Mouse (Mus musculus) liver, embryonic 13.5 days (tissue): ENCODE measurements around the gene Gpr182. TPM values are rescaled to one million over a fixed set of nuclear protein-coding genes. Genes with fewer than 3 reads are reported as not detected.

Experiments
- polyA plus RNA-seq: library from polyadenylated mRNA; unstranded; fragments of >200 nt; fragmentation: Nextera tagmentation; extraction: Ambion mirVana; gene quantifications from 2 replicates; pipeline ENCODE4 v1.2.1, GENCODE M21; 2015

Gpr182 gene
- polyA plus RNA-seq, 1 experiment from 2014 or later: 9.0 TPM

Other genes with a start within 250 kb of the Gpr182 start
- 1.9 and 2.8 TPM in 2 replicates for gene Ndufa4l2, start 236.8 kb downstream of the Gpr182 start, polyA plus RNA-seq
- 133 and 142 TPM in 2 replicates for gene Shmt2, start 229.3 kb downstream of the Gpr182 start, polyA plus RNA-seq
- gene Nxph4, start 217.2 kb downstream of the Gpr182 start, polyA plus RNA-seq: 0.13 TPM in 2 replicates
- 15.1 and 16.9 TPM in 2 replicates for gene Lrp1, start 130.6 kb downstream of the Gpr182 start, polyA plus RNA-seq
- gene Stat6, start 108.7 kb downstream of the Gpr182 start, polyA plus RNA-seq: 12.3 and 15.5 TPM in 2 replicates
- gene Nemp1, start 84.8 kb downstream of the Gpr182 start, polyA plus RNA-seq: 5.0 and 6.3 TPM in 2 replicates
- 1.5 and 2.1 TPM in 2 replicates for gene Nab2, start 83.2 kb downstream of the Gpr182 start, polyA plus RNA-seq
- 0.17 TPM in 2 replicates for gene Myo1a, start 46.6 kb downstream of the Gpr182 start, polyA plus RNA-seq
- gene Tac2, start 27.3 kb downstream of the Gpr182 start, polyA plus RNA-seq: 11.4 and 14.2 TPM in 2 replicates
- gene Zbtb39, start 12.2 kb downstream of the Gpr182 start, polyA plus RNA-seq: 0.75 and 0.94 TPM in 2 replicates
- gene Rdh1, start 8.0 kb upstream of the Gpr182 start, polyA plus RNA-seq: 0.17 and 0.28 TPM in 2 replicates
- 0.14 and 0.15 TPM in 2 replicates for gene Rdh16f1, start 8.1 kb upstream of the Gpr182 start, polyA plus RNA-seq
- gene Rdh9, start 24.7 kb upstream of the Gpr182 start, polyA plus RNA-seq: not detected in 2 replicates
- gene Rdh16, start 49.4 kb upstream of the Gpr182 start, polyA plus RNA-seq: 0.05 TPM in 1 of 2 replicates, not detected in the other
- gene Rdh19, start 98.2 kb upstream of the Gpr182 start, polyA plus RNA-seq: not detected in 2 replicates
- not detected in 2 replicates for gene Rdh16f2, start 114.7 kb upstream of the Gpr182 start, polyA plus RNA-seq
- 0.47 and 0.70 TPM in 2 replicates for gene Rdh7, start 137.1 kb upstream of the Gpr182 start, polyA plus RNA-seq
- gene Sdr9c7, start 146.8 kb upstream of the Gpr182 start, polyA plus RNA-seq: not detected in 2 replicates